Mouse (Mus musculus): ENCODE data around the gene Mrps24.

- TF ChIP-seq CTCF (IDR thresholded peaks at IDR 0.05; ENCODE audit: control insufficient read depth, insufficient read depth, low read length) = no peak
- TF ChIP-seq POLR2A (IDR thresholded peaks at IDR 0.05; ENCODE audit: borderline replicate concordance, control insufficient read depth, low read depth, low read length) = no peak
Observed at GRCm38 (mm10) chr11:5705972-5706371, 9.5 kb downstream of the Mrps24 start.
